Mouse (Mus musculus) Patski (cell line): ENCODE data around the gene Itih3. TPM values are rescaled to one million over a fixed set of nuclear protein-coding genes. Genes with fewer than 3 reads are reported as not detected.

Experiments
- ATAC-seq: fragments of 100-300 bp; one replicate; pipeline ENCODE4 v1.8.0; 2021
- CTCF ChIA-PET: fragments of 350-600 bp; sonication (Branson Sonifier 250); formaldehyde crosslinking; loops from one replicate; lab custom pipeline; 2022; ENCODE audit warnings: inconsistent platforms; lab: Charles Lee
- POLR2A ChIA-PET: fragments of 350-600 bp; sonication (Branson Sonifier 250); formaldehyde crosslinking; loops from one replicate; lab custom pipeline; 2022; ENCODE audit warnings: antibody characterized with exemption, inconsistent platforms; lab: Charles Lee
- DNase-seq: peaks from one replicate; pipeline ENCODE4 v3.0.0-alpha.2; 2011; ENCODE audit warnings: low read depth, low spot score
- H3K27me3 ChIP-seq: fragments of 371-371 bp; one replicate; pipeline ENCODE4 v1.5.1; 2021
- CTCF ChIP-seq: fragments of 100-300 bp; IDR thresholded peaks from one replicate; pipeline ENCODE4 v1.5.1; 2021
- in situ Hi-C: fragments of 300-500 bp; cut with MboI; formaldehyde crosslinking; loops from 3 replicates; pipeline ENCODE4 v1.11.1; 2018; ENCODE audit warnings: low pct_unique_long_range_greater_than_20kb, mixed read lengths
- polyA plus RNA-seq: library from polyadenylated mRNA; unstranded; gene quantifications from one replicate; pipeline ENCODE4 v1.2.3, GENCODE M21; 2021

Gene Itih3
- 0.42 TPM for polyA plus RNA-seq

DNA sequence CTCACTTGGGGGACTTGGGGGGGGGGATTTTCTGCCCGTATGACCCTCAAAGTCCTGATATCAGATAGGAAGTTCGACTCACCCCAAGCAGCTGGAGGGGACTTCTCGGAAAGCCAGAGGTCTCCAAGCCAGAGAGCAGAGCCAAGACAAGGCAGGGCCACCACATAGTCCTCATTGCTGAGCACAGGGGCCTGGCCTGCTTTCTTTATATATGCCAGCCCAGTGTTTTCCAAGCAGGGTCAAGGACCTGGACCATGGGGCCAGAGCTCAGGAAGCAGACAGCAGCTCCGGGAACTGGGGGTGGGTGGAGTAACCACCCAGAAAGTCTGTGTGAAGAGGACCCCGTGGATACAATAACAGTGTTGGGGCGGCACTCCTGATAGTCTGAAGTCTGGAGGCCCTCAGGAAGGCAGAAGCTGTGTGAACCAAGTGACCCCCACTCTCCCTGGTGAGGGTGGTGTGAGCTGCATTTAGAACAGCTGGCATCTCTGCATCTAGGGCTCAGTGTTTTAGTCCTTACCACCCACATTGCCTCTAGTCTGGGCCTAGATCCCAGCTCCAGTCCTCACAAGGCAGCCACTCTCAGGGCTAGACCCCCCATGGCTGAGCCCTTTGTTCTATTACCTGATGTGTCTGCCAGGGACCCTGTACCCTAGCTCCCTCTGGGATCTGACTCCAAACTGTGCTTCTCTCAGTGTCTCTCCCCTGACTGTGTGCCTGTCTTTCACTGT is at the start of gene Itih3:
Gene Itih3, minus strand, starts transcription at position 386 of the 731 bp plus-strand sequence.
- in situ Hi-C loops, result no loop called here
- ChIA-PET CTCF (interaction anchor here (1.1 to 1.2 kb wide), 2 partner anchors 21 to 57 kb away, joined by 3 read pairs; no protein-coding TSS in a partner anchor), POLR2A (interaction anchor here (0.6 kb wide), 2 partner anchors 116 to 143 kb away, joined by 3 read pairs; no protein-coding TSS in a partner anchor)
- ATAC-seq, result no peak
- no peak for DNase-seq
- no peak for TF ChIP-seq CTCF
- H3K27me3 ChIP-seq, result no peaks in the 10 kb centered on the region

DNA sequence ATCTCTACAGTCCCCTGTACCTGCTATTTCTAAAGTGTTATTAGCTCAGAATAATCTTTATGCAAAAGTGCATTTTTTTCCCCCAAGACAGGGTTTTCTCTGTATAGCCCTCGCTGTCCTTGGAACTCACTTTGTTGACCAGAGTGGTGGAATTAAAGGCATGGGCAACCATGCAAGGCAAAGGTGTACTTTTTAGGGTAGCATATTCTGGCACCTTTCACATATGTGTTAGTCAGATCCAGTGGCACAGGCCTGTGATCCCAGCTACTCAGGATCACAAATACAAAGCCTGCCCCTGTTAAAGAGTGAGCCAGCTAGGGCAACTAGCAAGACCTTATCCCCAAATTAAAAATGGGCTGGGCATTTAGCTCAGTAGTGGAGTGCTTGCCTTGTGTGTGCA is 36.8 kb upstream of the Itih3 start:
- ATAC-seq, result no peak

GRCm38 (mm10) chr14:30959031-30959430 is 35.5 kb upstream of the Itih3 start:
- no peak for TF ChIP-seq CTCF
- CTCF ChIA-PET, result interaction anchor here (1.6 kb wide), 1 partner anchor 8 kb away, joined by 3 read pairs; the partner anchor contains the start of gene Nek4
- in situ Hi-C loops, result no loop called here
- POLR2A ChIA-PET, result no interaction called here
- ATAC-seq, result no peak
- no peak for DNase-seq
- no peaks in the 10 kb centered on the region for H3K27me3 ChIP-seq

More for the DNA sequence above, 36.8 kb upstream of the Itih3 start:
- DNase-seq, result no peak
- H3K27me3 ChIP-seq, result no peaks in the 10 kb centered on the region
- no peak for TF ChIP-seq CTCF
- in situ Hi-C loops, result no loop called here
- ChIA-PET POLR2A (no interaction called here), CTCF (interaction anchor here (1.3 to 1.6 kb wide), 2 partner anchors 10 to 37 kb away, joined by 3 read pairs; partner anchors contain the start of gene Nek4)

- H3K27me3 ChIP-seq, result no peaks in the 10 kb centered on the region
- ChIA-PET CTCF (interaction anchor here (1.6 kb wide), 1 partner anchor 8 kb away, joined by 3 read pairs; the partner anchor contains the start of gene Nek4), POLR2A (no interaction called here)
- DNase-seq, result no peak
- ATAC-seq, result no peak
- TF ChIP-seq CTCF, result no peak
- in situ Hi-C loops, result no loop called here
Measured at GRCm38 (mm10) chr14:30958517-30958916, 35.0 kb upstream of the Itih3 start.

- ChIA-PET POLR2A (interaction anchor here (0.6 kb wide), 1 partner anchor 67 kb away, joined by 3 read pairs; no protein-coding TSS in a partner anchor), CTCF (interaction anchor here (0.8 to 2.5 kb wide), 6 partner anchors 8 to 86 kb away, joined by 3 to 6 read pairs (median 4); no protein-coding TSS in a partner anchor)
- H3K27me3 ChIP-seq, result no peaks in the 10 kb centered on the region
- in situ Hi-C loops, result no loop called here
- DNase-seq (peak; percentile 89), ATAC-seq (peak; percentile 65)
- no peak for TF ChIP-seq CTCF
Measured at GRCm38 (mm10) chr14:30951154-30951825, 27.7 kb upstream of the Itih3 start, which contains the start of gene Nek4. Gene Nek4 (plus strand): TSS chr14:30951377.

GRCm38 (mm10) chr14:30949986-30950385 is 26.4 kb upstream of the Itih3 start:
- DNase-seq (no peak), ATAC-seq (no peak)
- ChIA-PET POLR2A (no interaction called here), CTCF (interaction anchor here (1.8 kb wide), 1 partner anchor 84 kb away, joined by 4 read pairs; no protein-coding TSS in a partner anchor)
- in situ Hi-C loops, result loop anchor here (10.0 kb wide), 1 partner anchor 255 kb away; no protein-coding TSS in a partner anchor
- no peaks in the 10 kb centered on the region for H3K27me3 ChIP-seq
- TF ChIP-seq CTCF, result no peak

DNA sequence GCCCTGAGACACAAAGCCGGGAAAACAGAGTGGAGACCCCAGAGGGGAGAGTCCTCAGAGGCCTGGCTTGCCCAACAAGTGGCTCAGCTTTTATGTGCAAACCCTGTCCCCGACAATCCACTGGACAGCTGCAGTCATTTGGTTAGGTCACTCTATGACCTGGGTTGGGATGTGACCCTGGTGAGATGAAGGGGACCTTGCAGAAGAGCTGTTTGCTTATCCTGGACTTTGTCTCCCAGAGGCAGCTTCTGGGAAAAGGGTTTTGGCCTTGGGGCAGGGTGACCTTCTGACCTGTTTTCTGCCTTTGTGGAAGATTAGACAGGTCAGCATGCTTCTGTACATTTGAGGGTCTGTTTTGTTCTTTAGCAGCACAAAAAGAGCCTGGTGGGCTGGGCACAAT is 21.2 kb upstream of the Itih3 start:
- ChIA-PET POLR2A (interaction anchor here (1.1 kb wide), 1 partner anchor 68 kb away, joined by 3 read pairs; no protein-coding TSS in a partner anchor), CTCF (interaction anchor here (0.8 to 4.1 kb wide), 10 partner anchors 10 to 90 kb away, joined by 3 to 48 read pairs (median 5); partner anchors contain the start of gene Mustn1)
- no peak for TF ChIP-seq CTCF
- in situ Hi-C loops, result loop anchor here (5.0 to 10.0 kb wide), 2 partner anchors 77 to 250 kb away; no protein-coding TSS in a partner anchor
- DNase-seq (no peak), ATAC-seq (no peak)
- H3K27me3 ChIP-seq, result no peaks in the 10 kb centered on the region

DNA sequence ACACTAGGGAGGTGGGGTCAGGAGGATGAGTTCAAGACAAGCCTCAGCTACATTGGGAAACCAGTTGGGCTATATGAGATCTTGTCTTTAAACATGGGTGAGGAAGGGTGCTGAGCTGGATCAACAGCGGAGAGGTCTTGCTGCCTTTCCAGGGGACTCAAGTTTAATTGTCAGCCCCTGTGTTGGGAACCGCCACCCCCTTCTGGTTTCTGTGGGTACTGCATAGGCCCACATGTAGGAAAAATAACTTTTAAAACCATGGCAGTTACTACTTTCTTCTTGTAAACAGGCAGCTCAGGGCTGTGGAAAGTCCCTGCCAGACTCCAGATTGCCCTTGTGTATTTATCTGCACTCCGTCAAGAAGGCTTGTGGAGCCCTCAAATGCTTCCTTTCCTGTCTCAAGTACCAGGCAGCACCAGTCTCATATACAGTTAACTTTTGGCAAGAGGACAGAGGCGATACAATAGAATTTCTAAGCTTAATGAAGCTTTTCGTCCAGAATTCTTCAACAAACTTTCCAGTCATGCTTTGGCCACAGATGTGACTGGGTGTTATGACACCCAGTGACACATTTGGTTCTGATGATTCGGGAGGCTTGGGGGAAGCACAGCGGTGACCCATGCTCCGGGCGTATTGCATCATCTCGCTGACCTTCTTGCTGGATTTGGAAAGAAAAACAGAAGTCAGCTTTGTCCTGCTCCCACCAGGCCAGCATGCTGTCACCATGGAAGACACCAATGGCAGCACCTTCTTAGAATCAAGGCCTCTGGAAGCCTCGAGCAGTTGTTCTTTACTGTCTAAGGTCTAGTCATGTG is 20.5 kb upstream of the Itih3 start:
- ChIA-PET POLR2A (interaction anchor here (0.8 to 1.3 kb wide), 4 partner anchors 68 to 82 kb away, joined by 3 to 5 read pairs (median 4); no protein-coding TSS in a partner anchor), CTCF (interaction anchor here (0.6 to 4.1 kb wide), 15 partner anchors 9 to 90 kb away, joined by 3 to 48 read pairs (median 4); partner anchors contain the start of gene Mustn1)
- ATAC-seq, result peak; percentile 54
- H3K27me3 ChIP-seq, result no peaks in the 10 kb centered on the region
- DNase-seq, result peak; percentile 20
- no peak for TF ChIP-seq CTCF
- in situ Hi-C loops, result loop anchor here (5.0 to 10.0 kb wide), 2 partner anchors 77 to 249 kb away; no protein-coding TSS in a partner anchor

DNA sequence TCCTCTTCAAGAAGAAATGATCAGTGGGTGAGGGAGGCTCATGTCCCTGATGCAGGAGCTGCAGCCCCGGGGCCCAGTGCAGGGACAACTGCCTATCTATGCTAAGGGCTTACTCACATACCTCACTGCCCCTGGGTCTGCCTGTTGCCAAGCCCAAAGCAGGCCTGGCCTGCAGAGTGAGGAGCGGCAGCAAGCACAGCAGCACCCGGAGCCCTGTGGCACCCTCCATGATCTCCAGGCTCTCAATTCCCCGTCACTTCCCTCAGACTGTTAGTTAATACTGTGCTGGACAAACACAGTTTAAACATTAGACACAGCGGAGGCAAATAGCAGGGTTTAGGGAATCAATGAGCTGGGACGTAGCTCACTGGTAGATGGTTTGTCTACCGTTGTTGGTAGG is 19.5 kb upstream of the Itih3 start, which contains the start of gene Itih1:
Gene Itih1, minus strand, starts transcription at position 252 of the 400 bp plus-strand sequence.
- DNase-seq (no peak), ATAC-seq (no peak)
- TF ChIP-seq CTCF, result no peak
- no peaks in the 10 kb centered on the region for H3K27me3 ChIP-seq
- ChIA-PET POLR2A (interaction anchor here (1.2 to 1.3 kb wide), 2 partner anchors 71 to 81 kb away, joined by 3 to 5 read pairs; no protein-coding TSS in a partner anchor), CTCF (interaction anchor here (0.8 to 4.1 kb wide), 10 partner anchors 16 to 85 kb away, joined by 3 to 48 read pairs (median 4); no protein-coding TSS in a partner anchor)
- in situ Hi-C loops, result loop anchor here (5.0 to 10.0 kb wide), 2 partner anchors 76 to 248 kb away; no protein-coding TSS in a partner anchor
